Mouse (Mus musculus) testis, adult 2 months (tissue): ENCODE measurements around the gene Ap5s1.

Experiments
- CTCF ChIP-seq: fragments of 200-500 bp; IDR thresholded peaks from 2 replicates; pipeline ENCODE4 v1.5.1; 2012; ENCODE audit warnings: low read depth, mild to moderate bottlenecking, inconsistent platforms, low read length, moderate library complexity; ENCODE audit not compliant: control insufficient read depth, insufficient read depth, insufficient replicate concordance
- POLR2A ChIP-seq: fragments of 200-500 bp; IDR thresholded peaks from 2 replicates; pipeline ENCODE4 v1.6.1; 2012; ENCODE audit warnings: low read depth, mild to moderate bottlenecking, inconsistent platforms, low read length, moderate library complexity; ENCODE audit not compliant: control insufficient read depth

GRCm38 (mm10) chr2:131208356-131208755 is 1.5 kb downstream of the Ap5s1 start:
- no peak for TF ChIP-seq CTCF
- no peak for TF ChIP-seq POLR2A
